Comparison of ENCODE assay signal across 7 mouse cellular contexts in genomic region chr8:11555720-11556591, GRCm38 (mm10). TPM values are rescaled to one million over a fixed set of nuclear protein-coding genes. Genes with fewer than 3 reads are reported as not detected.
DNase-seq lines count a peak whose midpoint lies in the region; ATAC-seq lines count a peak whose summit lies in the region.

No protein-coding gene starts in this region.

- no peaks in the 10 kb centered on the region for H3K36me3 ChIP-seq in intestine, embryonic 16.5 days (ENCODE audit: control insufficient read depth, insufficient read depth, low read length)
- H3K36me3 ChIP-seq in midbrain, embryonic 11.5 days (ENCODE audit: control insufficient read depth, insufficient read depth, low read length), result no peaks in the 10 kb centered on the region

- peak; percentile 99 for DNase-seq in adrenal gland, adult 8-10 months
- peak; percentile 97 for DNase-seq in embryo, embryonic 9.5 days (ENCODE audit: extremely low spot score)
- DNase-seq in gastrocnemius, postnatal 4 days (ENCODE audit: low spot score in 2 of 2), result peak; percentile 98 to 99
- peak; percentile 100 for DNase-seq in left cerebral cortex, postnatal 36 days (ENCODE audit: low spot score in 2 of 2)
- peak; percentile 100 for DNase-seq in midbrain, embryonic 11.5 days (ENCODE audit: low spot score, missing footprints)
- peak; percentile 100 for DNase-seq in skeletal muscle tissue, adult 2 months (ENCODE audit: low read depth, low spot score)

- WGBS in intestine, embryonic 16.5 days, result under 1% methylated on average over 103 of the region's 103 CpGs
- under 1% methylated on average over 97 of the region's 103 CpGs for WGBS in midbrain, embryonic 11.5 days

- peak overlapping the region; percentile 97 for H3K4me3 ChIP-seq in intestine, embryonic 16.5 days (ENCODE audit: low read length)
- peak overlapping the region; percentile 72 for H3K4me3 ChIP-seq in midbrain, embryonic 11.5 days (ENCODE audit: low read depth, low read length)

- H3K27me3 ChIP-seq in intestine, embryonic 16.5 days (replicated peaks; ENCODE audit: control insufficient read depth, insufficient read depth, low read length), result no peaks in the 10 kb centered on the region
- no peaks in the 10 kb centered on the region for H3K27me3 ChIP-seq in midbrain, embryonic 11.5 days (ENCODE audit: control insufficient read depth, insufficient read depth, low read length)

- H3K27ac ChIP-seq in intestine, embryonic 16.5 days (ENCODE audit: low read length), result peak overlapping the region; percentile 100
- peak overlapping the region; percentile 100 for H3K27ac ChIP-seq in midbrain, embryonic 11.5 days (ENCODE audit: low read depth, low read length)

- peaks cover 28% of the 10 kb centered on the region for H3K4me1 ChIP-seq in intestine, embryonic 16.5 days (ENCODE audit: control insufficient read depth, insufficient read depth, low read length)
- peaks cover 13% of the 10 kb centered on the region for H3K4me1 ChIP-seq in midbrain, embryonic 11.5 days (ENCODE audit: control insufficient read depth, insufficient read depth, low read length)

- peak overlapping the region; percentile 77 for H3K4me2 ChIP-seq in intestine, embryonic 16.5 days (ENCODE audit: low read depth, low read length)
- H3K4me2 ChIP-seq in midbrain, embryonic 11.5 days, result peak overlapping the region; percentile 78

- peak; percentile 87 for ATAC-seq in intestine, embryonic 16.5 days
- peak; percentile 84 for ATAC-seq in midbrain, embryonic 11.5 days (ENCODE audit: low FRiP score)

- no peaks in the 10 kb centered on the region for H3K9me3 ChIP-seq in intestine, embryonic 16.5 days (ENCODE audit: control insufficient read depth, low read length)
- no peaks in the 10 kb centered on the region for H3K9me3 ChIP-seq in midbrain, embryonic 11.5 days (ENCODE audit: control insufficient read depth, low read length)

- peak overlapping the region; percentile 96 for H3K9ac ChIP-seq in intestine, embryonic 16.5 days (ENCODE audit: low read depth, low read length)
- peak overlapping the region; percentile 94 for H3K9ac ChIP-seq in midbrain, embryonic 11.5 days (ENCODE audit: low read length)

- intact Hi-C loops in left cerebral cortex, postnatal 36 days (cut with DNase I), result loop anchor here (2.0 to 5.0 kb wide), 3 partner anchors 46 to 171 kb away; partner anchors contain the start of genes Ankrd10 and Arhgef7

RNA-seq across cellular contexts. Expression of gene Ing1, which starts 0.6 kb away (rescaled TPM):
- 10 to 100 TPM; 34.0 to 42.5 (median 36.9) TPM for total RNA-seq in adrenal gland, adult 8-10 months (2022)
- 10 to 100 TPM; 39.7 to 47.8 TPM for total RNA-seq in gastrocnemius, postnatal 4 days (2021)
- 21.5 and 22.0 TPM in 2 replicates for polyA plus RNA-seq in intestine, embryonic 16.5 days (2015; fragmentation: Nextera tagmentation; extraction: Ambion mirVana)
- 10 to 100 TPM; 55.0 to 55.4 TPM for total RNA-seq in left cerebral cortex, postnatal 36 days (2021)
- 46.9 and 48.1 TPM in 2 replicates for polyA plus RNA-seq in midbrain, embryonic 11.5 days (2014; fragmentation: Nextera tagmentation; extraction: Ambion mirVana)

RNA-seq across cellular contexts. Expression of gene Cars2, which starts 5.4 kb away (rescaled TPM):
- total RNA-seq in adrenal gland, adult 8-10 months (2022), result 10 to 100 TPM; 35.8 to 54.6 (median 38.9) TPM
- 10 to 100 TPM; 20.5 to 24.3 TPM for total RNA-seq in gastrocnemius, postnatal 4 days (2021)
- polyA plus RNA-seq in intestine, embryonic 16.5 days (2015; fragmentation: Nextera tagmentation; extraction: Ambion mirVana), result 28.6 and 32.5 TPM in 2 replicates
- 10 to 100 TPM; 19.5 to 25.1 TPM for total RNA-seq in left cerebral cortex, postnatal 36 days (2021)
- polyA plus RNA-seq in midbrain, embryonic 11.5 days (2014; fragmentation: Nextera tagmentation; extraction: Ambion mirVana), result 17.8 and 20.3 TPM in 2 replicates

RNA-seq across cellular contexts. Expression of gene Naxd, which starts 58.6 kb away (rescaled TPM):
- 10 to 100 TPM; 73.9 to 84.5 (median 77.5) TPM for total RNA-seq in adrenal gland, adult 8-10 months (2022)
- 10 to 100 TPM; 32.2 to 36.5 TPM for total RNA-seq in gastrocnemius, postnatal 4 days (2021)
- 96.8 and 105 TPM in 2 replicates for polyA plus RNA-seq in intestine, embryonic 16.5 days (2015; fragmentation: Nextera tagmentation; extraction: Ambion mirVana)
- total RNA-seq in left cerebral cortex, postnatal 36 days (2021), result 10 to 100 TPM; 48.7 to 53.4 TPM
- polyA plus RNA-seq in midbrain, embryonic 11.5 days (2014; fragmentation: Nextera tagmentation; extraction: Ambion mirVana), result 94.2 and 94.8 TPM in 2 replicates

Comparison
In these comparisons a context has a peak if more than half of its experiments do, and no peak if none do; other contexts are left out.
1. Peak in every context shown above with its lines: DNase-seq, ATAC-seq, H3K4me3 ChIP-seq and H3K27ac ChIP-seq.